Mouse (Mus musculus): ENCODE results near the gene Tmem35b.
A peak's percentile ranks its signal among the peaks of the same experiment; 100 is the strongest.

Tmem35b gene

GRCm38 (mm10) chr4:127168211-127168913 lies 44.9 kb downstream of the Tmem35b start:
- no peak for DNase-seq (ENCODE audit: low spot score)

GRCm38 (mm10) chr4:127168914-127169345 lies 45.4 kb downstream of the Tmem35b start, which contains the start of gene Dlgap3:
Gene Dlgap3 (plus strand): TSS chr4:127169204.
- DNase-seq (ENCODE audit: low spot score) = no peak

GRCm38 (mm10) chr4:127169346-127170221 lies 46.1 kb downstream of the Tmem35b start:
- no peak for DNase-seq (ENCODE audit: low spot score)

- DNase-seq (ENCODE audit: low spot score) = no peak
Measured at GRCm38 (mm10) chr4:127170866-127171265, 47.4 kb downstream of the Tmem35b start.

- no peak for DNase-seq (ENCODE audit: low spot score)
Measured at GRCm38 (mm10) chr4:127171341-127171905, 47.9 kb downstream of the Tmem35b start.

GRCm38 (mm10) chr4:127172119-127172518 lies 48.6 kb downstream of the Tmem35b start:
- DNase-seq (ENCODE audit: low spot score) = no peak

GRCm38 (mm10) chr4:127172614-127173013 lies 49.1 kb downstream of the Tmem35b start:
- no peak for DNase-seq (ENCODE audit: low spot score)

- peak; percentile 21 for DNase-seq (ENCODE audit: low spot score)
Measured at GRCm38 (mm10) chr4:127173461-127173860, 50.0 kb downstream of the Tmem35b start.

- DNase-seq (ENCODE audit: low spot score) = no peak
Measured at GRCm38 (mm10) chr4:127174075-127174899, 50.8 kb downstream of the Tmem35b start.

- no peak for DNase-seq (ENCODE audit: low spot score)
Measured at GRCm38 (mm10) chr4:127174900-127175278, 51.4 kb downstream of the Tmem35b start.

- DNase-seq (ENCODE audit: low spot score) = no peak
Measured at GRCm38 (mm10) chr4:127177961-127178360, 54.5 kb downstream of the Tmem35b start.

GRCm38 (mm10) chr4:127178671-127179070 lies 55.2 kb downstream of the Tmem35b start:
- no peak for DNase-seq (ENCODE audit: low spot score)
